Mouse (Mus musculus) MEL (cell line): ENCODE measurements around the gene Rassf2.

Experiments
- CTCF ChIP-seq, 3 experiments: IDR thresholded peaks in 2 of 3; conservative IDR thresholded peaks in 1 of 3; 2 replicates each; pipeline ENCODE4 v1.5.1; 2011 to 2012; ENCODE audit warnings: low read length in 3 of 3, low read depth in 2 of 3, mild to moderate bottlenecking in 2 of 3, improper control_type of control experiment in 1 of 3, inconsistent platforms in 1 of 3, mixed read lengths in 1 of 3, moderate library complexity in 1 of 3; ENCODE audit not compliant: control insufficient read depth in 1 of 3, insufficient read depth in 1 of 3, poor library complexity in 1 of 3, severe bottlenecking in 1 of 3
- E2F4 ChIP-seq: IDR thresholded peaks from 2 replicates; pipeline ENCODE4 v1.6.1; 2011; ENCODE audit warnings: low read depth, low read length, improper control_type of control experiment, borderline replicate concordance
- GABPA ChIP-seq: IDR thresholded peaks from 2 replicates; pipeline ENCODE4 v1.6.1; 2012; ENCODE audit warnings: low read depth, mild to moderate bottlenecking, inconsistent platforms, low read length, improper control_type of control experiment, moderate library complexity
- POLR2A ChIP-seq, 2 experiments: IDR thresholded peaks; 2 replicates each; pipeline ENCODE4 v1.6.1; 2011 to 2012; ENCODE audit warnings: low read length in 2 of 2, mild to moderate bottlenecking in 2 of 2, control low read depth in 1 of 2, improper control_type of control experiment in 1 of 2, low read depth in 1 of 2, moderate library complexity in 1 of 2; ENCODE audit not compliant: control insufficient read depth in 1 of 2, insufficient read depth in 1 of 2, poor library complexity in 1 of 2
- RAD21 ChIP-seq: IDR thresholded peaks from 2 replicates; pipeline ENCODE4 v1.6.1; 2011; ENCODE audit warnings: mild to moderate bottlenecking, low read depth, low read length, improper control_type of control experiment
- RCOR1 ChIP-seq: IDR thresholded peaks from 2 replicates; pipeline ENCODE4 v1.6.1; 2012; ENCODE audit warnings: low read depth, mild to moderate bottlenecking, inconsistent platforms, low read length, improper control_type of control experiment
- UBTF ChIP-seq: IDR thresholded peaks from 2 replicates; pipeline ENCODE4 v1.6.1; 2012; ENCODE audit warnings: low read depth, mild to moderate bottlenecking, inconsistent platforms, low read length, improper control_type of control experiment, moderate library complexity, borderline replicate concordance; ENCODE audit not compliant: insufficient read depth
- USF2 ChIP-seq, 2 experiments: IDR thresholded peaks; 2 replicates each; pipeline ENCODE4 v1.6.1; 2011 to 2012; ENCODE audit warnings: improper control_type of control experiment in 2 of 2, low read length in 2 of 2, borderline replicate concordance in 1 of 2, inconsistent platforms in 1 of 2, low read depth in 1 of 2, mild to moderate bottlenecking in 1 of 2; ENCODE audit not compliant: insufficient read depth in 1 of 2
- ZMIZ1 ChIP-seq: IDR thresholded peaks from 2 replicates; pipeline ENCODE4 v1.6.1; 2012; ENCODE audit warnings: low read depth, mild to moderate bottlenecking, inconsistent platforms, low read length, improper control_type of control experiment, moderate library complexity
- ZNF384 ChIP-seq: IDR thresholded peaks from 2 replicates; pipeline ENCODE4 v1.6.1; 2012; ENCODE audit warnings: low read depth, mild to moderate bottlenecking, inconsistent platforms, low read length, improper control_type of control experiment

DNA sequence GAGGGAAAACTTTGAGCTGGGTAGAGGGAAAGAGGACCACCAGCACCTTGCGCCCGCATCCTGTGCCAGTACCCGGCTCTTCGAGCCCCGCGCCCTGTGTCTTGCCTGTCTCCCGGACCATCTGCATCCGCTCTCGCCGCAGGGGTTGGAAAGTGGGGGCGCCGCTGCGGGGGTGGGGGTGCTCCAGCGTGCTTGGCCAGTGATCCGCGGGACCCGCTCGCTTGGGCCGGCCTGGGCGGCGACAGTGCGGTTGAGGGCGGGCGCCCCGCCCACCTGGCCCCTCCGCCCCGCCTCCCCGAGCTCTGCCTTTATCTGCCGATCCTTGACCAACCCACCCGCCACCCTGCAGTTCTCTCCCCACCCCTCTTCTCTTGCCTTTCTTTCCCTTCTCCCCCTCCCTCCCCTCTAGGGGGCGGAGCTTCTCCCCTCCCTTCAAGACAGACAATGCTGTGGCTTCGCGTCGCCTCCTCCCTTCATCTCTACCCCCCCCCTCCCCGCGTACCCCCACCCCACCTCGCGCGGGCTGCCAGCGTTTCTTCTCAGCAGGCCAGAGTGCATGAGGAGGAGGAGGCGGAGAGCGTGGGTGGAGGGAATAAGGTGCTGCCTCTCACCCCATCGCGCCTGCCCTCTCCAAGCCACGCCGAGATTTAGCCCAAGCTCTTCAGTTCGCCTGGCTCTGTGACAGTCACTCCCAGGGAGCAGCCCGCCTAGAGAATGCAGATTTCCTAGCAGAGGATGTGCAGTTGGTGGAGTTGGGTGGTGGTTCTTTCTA is at the start of gene Rassf2:
- TF ChIP-seq CTCF (IDR thresholded peaks at IDR 0.05 in 2 of 3, conservative IDR thresholded peaks at IDR 0.05 in 1 of 3; ENCODE audit: control insufficient read depth in 1 of 3, insufficient read depth in 1 of 3, low read depth in 2 of 3, low read length in 3 of 3, poor library complexity in 1 of 3, severe bottlenecking in 1 of 3) (no peak), GABPA (no peak), ZNF384 (no peak), E2F4 (no peak), RCOR1 (no peak), POLR2A (IDR thresholded peaks at IDR 0.05; ENCODE audit: control insufficient read depth in 1 of 2, insufficient read depth in 1 of 2, low read depth in 1 of 2, low read length in 2 of 2, poor library complexity in 1 of 2) (no peak), UBTF (no peak), ZMIZ1 (no peak), RAD21 (no peak), USF2 (IDR thresholded peaks at IDR 0.05; ENCODE audit: borderline replicate concordance in 1 of 2, insufficient read depth in 1 of 2, low read depth in 1 of 2, low read length in 2 of 2) (no peak)
